Mouse (Mus musculus): ENCODE data around the gene Sp1.
A peak's percentile ranks its signal among the peaks of the same experiment; 100 is the strongest.

GRCm38 (mm10) chr15:102405489-102406195 lies at the start of gene Sp1:
- peak; percentile 99 for TF ChIP-seq POLR2A (IDR thresholded peaks at IDR 0.05; ENCODE audit: control insufficient read depth, low read depth, low read length)
- TF ChIP-seq CTCF (IDR thresholded peaks at IDR 0.05; ENCODE audit: control insufficient read depth, insufficient read depth, insufficient replicate concordance, low read depth, low read length): no peak

Data from testis, adult 2 months (tissue).